Mouse (Mus musculus): ENCODE results near the gene 4930432M17Rik. TPM values are rescaled to one million over a fixed set of nuclear protein-coding genes. Genes with fewer than 3 reads are reported as not detected.

4930432M17Rik gene
- polyA plus RNA-seq, 1 experiment, result not detected

- H3K4me1 ChIP-seq (ENCODE audit: control insufficient read depth, insufficient read depth, low read length), result peaks cover 5% of the 10 kb centered on the region; the same call in 1 of the 2 replicates
- H3K27ac ChIP-seq (ENCODE audit: control insufficient read depth, insufficient read depth, low read depth, low read length, poor library complexity), result peak overlapping the region; percentile 14; the same call in 1 of the 2 replicates
- TF ChIP-seq POLR2A (IDR thresholded peaks at IDR 0.05; ENCODE audit: borderline replicate concordance, control insufficient read depth, low read depth, low read length) (no peak), CTCF (IDR thresholded peaks at IDR 0.05; ENCODE audit: control insufficient read depth, insufficient read depth, low read length) (no peak)
- WGBS, result 32% methylated on average over 3 of the region's 3 CpGs
- no peak overlapping the region for H3K4me3 ChIP-seq (replicated peaks; ENCODE audit: control insufficient read depth, low read depth, low read length)
These were observed 9.6 kb downstream of the 4930432M17Rik start for GRCm38 (mm10) chr3:121680187-121680586.

GRCm38 (mm10) chr3:121682439-121683411, 12.2 kb downstream of the 4930432M17Rik start:
- Histone ChIP-seq H3K27ac (ENCODE audit: control insufficient read depth, insufficient read depth, low read depth, low read length, poor library complexity) (no peak overlapping the region), H3K4me1 (ENCODE audit: control insufficient read depth, insufficient read depth, low read length) (peaks cover 5% of the 10 kb centered on the region; the same call in 1 of the 2 replicates), H3K4me3 (replicated peaks; ENCODE audit: control insufficient read depth, low read depth, low read length) (no peak overlapping the region)
- TF ChIP-seq POLR2A (IDR thresholded peaks at IDR 0.05; ENCODE audit: borderline replicate concordance, control insufficient read depth, low read depth, low read length) (no peak), CTCF (IDR thresholded peaks at IDR 0.05; ENCODE audit: control insufficient read depth, insufficient read depth, low read length) (no peak)
- 45% methylated on average over 10 of the region's 10 CpGs for WGBS

- H3K4me3 ChIP-seq (replicated peaks; ENCODE audit: control insufficient read depth, low read depth, low read length), result no peak overlapping the region
- peaks cover 8% of the 10 kb centered on the region; the same call in 1 of the 2 replicates for H3K4me1 ChIP-seq (ENCODE audit: control insufficient read depth, insufficient read depth, low read length)
- no peak for TF ChIP-seq CTCF (IDR thresholded peaks at IDR 0.05; ENCODE audit: control insufficient read depth, insufficient read depth, low read length)
- no peak for TF ChIP-seq POLR2A (IDR thresholded peaks at IDR 0.05; ENCODE audit: borderline replicate concordance, control insufficient read depth, low read depth, low read length)
- no peak overlapping the region for H3K27ac ChIP-seq (ENCODE audit: control insufficient read depth, insufficient read depth, low read depth, low read length, poor library complexity)
- WGBS, result 84% methylated on average over 4 of the region's 4 CpGs
These were observed 14.0 kb downstream of the 4930432M17Rik start for GRCm38 (mm10) chr3:121684552-121684951.

- Histone ChIP-seq H3K4me1 (ENCODE audit: control insufficient read depth, insufficient read depth, low read length) (peaks cover 8% of the 10 kb centered on the region; the same call in 1 of the 2 replicates), H3K4me3 (replicated peaks; ENCODE audit: control insufficient read depth, low read depth, low read length) (no peak overlapping the region), H3K27ac (ENCODE audit: control insufficient read depth, insufficient read depth, low read depth, low read length, poor library complexity) (no peak overlapping the region)
- no peak for TF ChIP-seq CTCF (IDR thresholded peaks at IDR 0.05; ENCODE audit: control insufficient read depth, insufficient read depth, low read length)
- no peak for TF ChIP-seq POLR2A (IDR thresholded peaks at IDR 0.05; ENCODE audit: borderline replicate concordance, control insufficient read depth, low read depth, low read length)
- WGBS, result 85% methylated on average over 4 of the region's 4 CpGs
These were observed 14.4 kb downstream of the 4930432M17Rik start for GRCm38 (mm10) chr3:121684963-121685362.

- Histone ChIP-seq H3K4me1 (ENCODE audit: control insufficient read depth, insufficient read depth, low read length) (peaks cover 9% of the 10 kb centered on the region; the same call in 1 of the 2 replicates), H3K4me3 (replicated peaks; ENCODE audit: control insufficient read depth, low read depth, low read length) (no peak overlapping the region), H3K27ac (ENCODE audit: control insufficient read depth, insufficient read depth, low read depth, low read length, poor library complexity) (no peak overlapping the region)
- no peak for TF ChIP-seq CTCF (IDR thresholded peaks at IDR 0.05; ENCODE audit: control insufficient read depth, insufficient read depth, low read length)
- TF ChIP-seq POLR2A (IDR thresholded peaks at IDR 0.05; ENCODE audit: borderline replicate concordance, control insufficient read depth, low read depth, low read length), result no peak
- 70% methylated on average over 1 of the region's 1 CpGs for WGBS
These were observed 15.4 kb downstream of the 4930432M17Rik start for GRCm38 (mm10) chr3:121685985-121686384.

GRCm38 (mm10) chr3:121686408-121686911, 15.9 kb downstream of the 4930432M17Rik start:
- 81% methylated on average over 4 of the region's 4 CpGs for WGBS
- peaks cover 9% of the 10 kb centered on the region; the same call in 1 of the 2 replicates for H3K4me1 ChIP-seq (ENCODE audit: control insufficient read depth, insufficient read depth, low read length)
- H3K4me3 ChIP-seq (replicated peaks; ENCODE audit: control insufficient read depth, low read depth, low read length), result no peak overlapping the region
- TF ChIP-seq CTCF (IDR thresholded peaks at IDR 0.05; ENCODE audit: control insufficient read depth, insufficient read depth, low read length), result no peak
- no peak for TF ChIP-seq POLR2A (IDR thresholded peaks at IDR 0.05; ENCODE audit: borderline replicate concordance, control insufficient read depth, low read depth, low read length)
- no peak overlapping the region for H3K27ac ChIP-seq (ENCODE audit: control insufficient read depth, insufficient read depth, low read depth, low read length, poor library complexity)

- no peak overlapping the region for H3K4me3 ChIP-seq (replicated peaks; ENCODE audit: control insufficient read depth, low read depth, low read length)
- WGBS, result 56% methylated on average over 3 of the region's 3 CpGs
- TF ChIP-seq POLR2A (IDR thresholded peaks at IDR 0.05; ENCODE audit: borderline replicate concordance, control insufficient read depth, low read depth, low read length) (no peak), CTCF (IDR thresholded peaks at IDR 0.05; ENCODE audit: control insufficient read depth, insufficient read depth, low read length) (no peak)
These were observed 17.2 kb downstream of the 4930432M17Rik start for GRCm38 (mm10) chr3:121687741-121688140.

GRCm38 (mm10) chr3:121689029-121689428, 18.5 kb downstream of the 4930432M17Rik start:
- H3K27ac ChIP-seq (ENCODE audit: control insufficient read depth, insufficient read depth, low read depth, low read length, poor library complexity), result no peak overlapping the region
- no peak overlapping the region for H3K4me3 ChIP-seq (replicated peaks; ENCODE audit: control insufficient read depth, low read depth, low read length)
- 41% methylated on average over 5 of the region's 5 CpGs for WGBS
- peaks cover 6% of the 10 kb centered on the region; the same call in 1 of the 2 replicates for H3K4me1 ChIP-seq (ENCODE audit: control insufficient read depth, insufficient read depth, low read length)
- TF ChIP-seq POLR2A (IDR thresholded peaks at IDR 0.05; ENCODE audit: borderline replicate concordance, control insufficient read depth, low read depth, low read length) (no peak), CTCF (IDR thresholded peaks at IDR 0.05; ENCODE audit: control insufficient read depth, insufficient read depth, low read length) (no peak)

More at GRCm38 (mm10) chr3:121687741-121688140, 17.2 kb downstream of the 4930432M17Rik start:
- Histone ChIP-seq H3K27ac (ENCODE audit: control insufficient read depth, insufficient read depth, low read depth, low read length, poor library complexity) (no peak overlapping the region), H3K4me1 (ENCODE audit: control insufficient read depth, insufficient read depth, low read length) (peaks cover 5% of the 10 kb centered on the region; the same call in 1 of the 2 replicates)
